Mouse (Mus musculus): ENCODE data around the gene Mrvi1.

DNA sequence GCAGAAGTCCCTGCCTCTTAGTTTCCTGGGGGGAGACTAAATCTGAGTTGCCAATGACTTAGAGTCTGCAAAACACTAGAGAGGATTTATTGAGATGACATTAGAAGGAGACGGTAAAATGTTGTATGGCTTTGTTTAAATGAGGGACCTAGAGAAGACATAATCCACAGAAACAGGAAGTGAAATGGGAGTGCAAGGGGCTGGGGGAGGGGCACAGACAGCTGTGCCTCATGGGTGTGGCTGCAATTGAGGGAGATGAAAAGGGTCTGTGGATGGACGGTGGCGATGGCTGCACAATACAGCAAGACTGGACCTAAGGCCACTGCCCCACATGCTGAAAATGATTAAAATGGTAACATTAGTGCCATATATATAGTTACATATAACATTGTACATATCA lies 62.5 kb downstream of the Mrvi1 start:
- no peak for TF ChIP-seq CTCF (IDR thresholded peaks at IDR 0.05; ENCODE audit: insufficient read depth, low read depth, low read length)
- TF ChIP-seq POLR2A (IDR thresholded peaks at IDR 0.05; ENCODE audit: insufficient read depth, low read depth, low read length) = no peak

Data from olfactory bulb, adult 2 months (tissue).